Mouse (Mus musculus) hindbrain, embryonic 14.5 days (tissue): ENCODE measurements around the gene Krt20. TPM values are rescaled to one million over a fixed set of nuclear protein-coding genes. Genes with fewer than 3 reads are reported as not detected.

Experiments
- polyA plus RNA-seq: library from polyadenylated mRNA; unstranded; fragments of >200 nt; fragmentation: Nextera tagmentation; extraction: Ambion mirVana; gene quantifications from 2 replicates; pipeline ENCODE4 v1.2.1, GENCODE M21; 2014

Gene Krt20
- polyA plus RNA-seq, 1 experiment from 2014 or later = not detected

Other genes with a start within 250 kb of the Krt20 start
- gene Smarce1, start 207.1 kb downstream of the Krt20 start, polyA plus RNA-seq = 131 and 136 TPM in 2 replicates
- gene Krt222, start 194.1 kb downstream of the Krt20 start, polyA plus RNA-seq = 7.3 and 9.3 TPM in 2 replicates
- not detected in 2 replicates for gene Krt24, start 152.9 kb downstream of the Krt20 start, polyA plus RNA-seq
- gene Krt25, start 115.2 kb downstream of the Krt20 start, polyA plus RNA-seq = 0.75 and 0.81 TPM in 2 replicates
- gene Krt26, start 100.2 kb downstream of the Krt20 start, polyA plus RNA-seq = 0.26 TPM in 1 of 2 replicates, not detected in the other
- gene Krt27, start 87.0 kb downstream of the Krt20 start, polyA plus RNA-seq = 0.13 TPM in 1 of 2 replicates, not detected in the other
- 0.38 and 0.59 TPM in 2 replicates for gene Krt28, start 63.2 kb downstream of the Krt20 start, polyA plus RNA-seq
- gene Krt10, start 48.8 kb downstream of the Krt20 start, polyA plus RNA-seq = 31.7 and 39.9 TPM in 2 replicates
- gene Krt12, start 15.9 kb downstream of the Krt20 start, polyA plus RNA-seq = not detected in 2 replicates
- gene Krt23, start 55.0 kb upstream of the Krt20 start, polyA plus RNA-seq = 0.32 TPM in 1 of 2 replicates, not detected in the other
- not detected in 2 replicates for gene Krt39, start 83.2 kb upstream of the Krt20 start, polyA plus RNA-seq
- gene Krt40, start 105.0 kb upstream of the Krt20 start, polyA plus RNA-seq = not detected in 2 replicates
- gene Krtap3-3, start 112.7 kb upstream of the Krt20 start, polyA plus RNA-seq = not detected in 2 replicates
- not detected in 2 replicates for gene Krtap3-2, start 118.7 kb upstream of the Krt20 start, polyA plus RNA-seq
- gene Gm11939, start 121.3 kb upstream of the Krt20 start, polyA plus RNA-seq = not detected in 2 replicates
- not detected in 2 replicates for gene Krtap3-1, start 128.5 kb upstream of the Krt20 start, polyA plus RNA-seq
- not detected in 2 replicates for gene Krtap1-5, start 142.9 kb upstream of the Krt20 start, polyA plus RNA-seq
- gene Krtap1-4, start 145.5 kb upstream of the Krt20 start, polyA plus RNA-seq = not detected in 2 replicates
- gene Krtap1-3, start 153.2 kb upstream of the Krt20 start, polyA plus RNA-seq = not detected in 2 replicates
- gene Krtap9-3, start 160.0 kb upstream of the Krt20 start, polyA plus RNA-seq = not detected in 2 replicates
- gene Gm11938, start 165.2 kb upstream of the Krt20 start, polyA plus RNA-seq = not detected in 2 replicates
- not detected in 2 replicates for gene Gm11937, start 172.0 kb upstream of the Krt20 start, polyA plus RNA-seq
- not detected in 2 replicates for gene Krtap2-4, start 176.7 kb upstream of the Krt20 start, polyA plus RNA-seq
- gene Gm11562, start 182.3 kb upstream of the Krt20 start, polyA plus RNA-seq = not detected in 2 replicates
- not detected in 2 replicates for gene Krtap4-1, start 190.1 kb upstream of the Krt20 start, polyA plus RNA-seq
- gene Krtap4-2, start 196.9 kb upstream of the Krt20 start, polyA plus RNA-seq = not detected in 2 replicates
- gene Krtap4-7, start 205.9 kb upstream of the Krt20 start, polyA plus RNA-seq = not detected in 2 replicates
- not detected in 2 replicates for gene Gm11555, start 212.1 kb upstream of the Krt20 start, polyA plus RNA-seq
- not detected in 2 replicates for gene Gm11563, start 220.8 kb upstream of the Krt20 start, polyA plus RNA-seq
- not detected in 2 replicates for gene Krtap4-6, start 227.8 kb upstream of the Krt20 start, polyA plus RNA-seq